Mouse (Mus musculus): ENCODE data around the gene Sec61a1. TPM values are rescaled to one million over a fixed set of nuclear protein-coding genes. Genes with fewer than 3 reads are reported as not detected.

Gene Sec61a1
- total RNA-seq (2012; rRNA removed): 276 and 336 TPM in 2 replicates
- 232 and 237 TPM in 2 replicates for total RNA-seq (2014; rRNA removed)
- polyA plus RNA-seq (2012; ENCODE audit: insufficient read length, low read depth): 130 and 139 TPM in 2 replicates

DNA sequence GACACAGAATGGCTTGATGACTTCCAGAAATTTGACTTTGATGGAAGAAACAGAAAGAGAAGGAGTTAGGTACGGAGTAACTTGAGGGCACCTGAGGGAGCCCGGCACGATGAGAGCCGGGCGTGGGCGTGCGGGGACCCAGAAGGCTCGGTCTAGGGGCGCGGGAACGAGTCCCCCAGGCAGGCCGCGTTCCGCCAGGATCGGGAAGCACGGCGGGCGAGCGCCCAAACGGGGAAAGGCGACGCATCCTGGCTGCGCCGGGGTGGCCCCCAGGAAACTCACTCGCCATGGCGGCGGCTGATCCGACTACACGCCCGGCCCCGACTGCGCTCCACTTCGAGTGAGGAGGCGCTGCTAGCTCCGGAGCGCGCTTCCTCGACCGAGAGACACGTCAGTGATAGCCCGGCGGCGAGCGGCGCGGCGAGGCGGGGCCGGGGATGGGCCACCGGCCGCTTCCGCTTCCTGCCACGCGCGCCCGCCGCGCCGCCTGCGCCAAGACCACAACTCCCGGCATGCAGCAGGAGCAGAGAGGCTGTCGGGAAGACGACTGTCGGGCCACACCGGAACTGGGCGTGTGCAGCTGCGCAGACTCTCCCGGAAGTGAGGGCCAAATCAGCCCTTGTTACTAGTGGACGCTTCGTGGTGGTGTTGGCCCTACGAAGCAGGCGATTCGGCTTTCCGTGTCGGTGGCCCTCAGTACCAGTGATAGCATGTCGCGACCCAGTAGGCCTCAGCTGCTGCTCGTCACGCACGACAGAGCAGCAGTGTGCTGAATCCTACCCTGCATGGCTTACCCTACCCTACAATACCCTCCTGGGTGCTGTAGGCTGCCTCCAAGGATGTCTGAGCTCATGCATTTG, at the start of gene Sec61a1:
Gene Sec61a1, minus strand, starts transcription at position 502 of the 860 bp plus-strand sequence.
- H3K9me3 ChIP-seq (replicated peaks; ENCODE audit: low read length): no peaks in the 10 kb centered on the region
- peak within 1 kb of the TSS; percentile 87 to 99 (median 98) for H3K4me3 ChIP-seq (replicated peaks in 1 of 3; ENCODE audit: low read depth in 2 of 3, low read length in 2 of 3, poor library complexity in 1 of 3)
- dilution Hi-C loops (cut with MboI; ENCODE audit: extremely low pct_ligation_motif_present, extremely low pct_unique_long_range_greater_than_20kb, low sequenced_read_pairs): no loop called here
- peaks cover 47% of the 10 kb centered on the region for H3K79me2 ChIP-seq (replicated peaks; ENCODE audit: control insufficient read depth, extremely low read depth, insufficient read depth, poor library complexity, severe bottlenecking)
- H3K9ac ChIP-seq (ENCODE audit: insufficient read depth, low read depth): peak within 1 kb of the TSS; percentile 92
- peaks cover 12 to 40% of the 10 kb centered on the region in 2 experiments for H3K4me1 ChIP-seq (ENCODE audit: control insufficient read depth in 1 of 2, insufficient read depth in 2 of 2)
- H3K36me3 ChIP-seq (replicated peaks in 1 of 2; ENCODE audit: control insufficient read depth in 1 of 2, insufficient read depth in 1 of 2, low read length in 1 of 2): peaks cover 28 to 36% of the 10 kb centered on the region in 2 experiments
- TF ChIP-seq POLR2A (IDR thresholded peaks at IDR 0.05; ENCODE audit: low read depth, low read length) (peak; percentile 98), MAX (IDR thresholded peaks at IDR 0.05; ENCODE audit: low read length) (peak; percentile 84), SMC3 (IDR thresholded peaks at IDR 0.05; ENCODE audit: low read depth, low read length) (no peak), PAX5 (IDR thresholded peaks at IDR 0.05; ENCODE audit: low read length) (no peak), SIN3A (IDR thresholded peaks at IDR 0.05; ENCODE audit: low read length) (peak; percentile 97), TBP (conservative IDR thresholded peaks at IDR 0.05; ENCODE audit: low read depth, low read length) (peak; percentile 87), ELF1 (IDR thresholded peaks at IDR 0.05; ENCODE audit: low read depth, low read length) (peak; percentile 100), GABPA (IDR thresholded peaks at IDR 0.05; ENCODE audit: insufficient replicate concordance, low read depth, low read length) (peak; percentile 89; the same call in 1 of the 2 replicates), IRF4 (IDR thresholded peaks at IDR 0.05; ENCODE audit: low read depth, low read length) (peak; percentile 40; the same call in 1 of the 2 replicates), MAZ (IDR thresholded peaks at IDR 0.05; ENCODE audit: low read depth, low read length) (no peak; the same call in 1 of the 2 replicates), HCFC1 (IDR thresholded peaks at IDR 0.05; ENCODE audit: low read depth, low read length) (peak; percentile 93), MEF2A (IDR thresholded peaks at IDR 0.05; ENCODE audit: borderline replicate concordance, low read depth, low read length) (peak; percentile 71), POLR2AphosphoS2 (IDR thresholded peaks at IDR 0.05; ENCODE audit: low read depth, low read length) (peak; percentile 92), CHD2 (IDR thresholded peaks at IDR 0.05; ENCODE audit: low read length) (peak; percentile 39), NRF1 (IDR thresholded peaks at IDR 0.05; ENCODE audit: low read depth, low read length) (peak; percentile 88), KAT2A (IDR thresholded peaks at IDR 0.05; ENCODE audit: insufficient replicate concordance, low read length) (peak; percentile 99), ZMIZ1 (IDR thresholded peaks at IDR 0.05; ENCODE audit: low read depth, low read length) (peak; percentile 95), MYC (IDR thresholded peaks at IDR 0.05; ENCODE audit: low read depth, low read length) (peak; percentile 81), NELFE (IDR thresholded peaks at IDR 0.05; ENCODE audit: low read depth, low read length) (peak; percentile 97), MXI1 (IDR thresholded peaks at IDR 0.05; ENCODE audit: low read depth, low read length) (peak; percentile 81), TCF12 (IDR thresholded peaks at IDR 0.05; ENCODE audit: low read depth, low read length) (peak; percentile 89), USF1 (IDR thresholded peaks at IDR 0.05; ENCODE audit: low read depth, low read length) (peak; percentile 20; the same call in 1 of the 2 replicates), UBTF (IDR thresholded peaks at IDR 0.05; ENCODE audit: low read depth, low read length) (no peak), MAFK (IDR thresholded peaks at IDR 0.05; ENCODE audit: insufficient replicate concordance, low read length) (no peak), ZKSCAN1 (IDR thresholded peaks at IDR 0.05; ENCODE audit: borderline replicate concordance, low read depth, low read length) (no peak), USF2 (conservative IDR thresholded peaks at IDR 0.05; ENCODE audit: low read depth, low read length) (no peak), ETS1 (conservative IDR thresholded peaks at IDR 0.05; ENCODE audit: low read depth, low read length) (0 out of 2 replicates have a peak, but pooled peaks have one; percentile 11)
- in situ Hi-C loops (cut with MboI; ENCODE audit: low pct_ligation_motif_present, low pct_unique_long_range_greater_than_20kb, low sequenced_read_pairs): no loop called here
- H3K27ac ChIP-seq (ENCODE audit: insufficient read depth, low read depth): peak within 1 kb of the TSS; percentile 67
- peak; percentile 96 for DNase-seq (ENCODE audit: extremely low read depth)
- H3K4me2 ChIP-seq (ENCODE audit: insufficient read depth, low read depth, poor library complexity, severe bottlenecking): peak within 1 kb of the TSS; percentile 98
- H3K27me3 ChIP-seq (replicated peaks): no peaks in the 10 kb centered on the region
